Mouse (Mus musculus) adrenal gland, postnatal 14 days (tissue): ENCODE measurements around the gene Pik3ap1. TPM values are rescaled to one million over a fixed set of nuclear protein-coding genes. Genes with fewer than 3 reads are reported as not detected.

ENCODE experiments used
- total RNA-seq: library from RNA; stranded (reverse); gene quantifications from 2 replicates; pipeline ENCODE4 v1.2.3, GENCODE M21; 2021

The Pik3ap1 gene
- total RNA-seq, 1 experiment from 2014 or later, result 8.4 TPM

Other genes with a start within 250 kb of the Pik3ap1 start
- gene Tll2, start 178.3 kb downstream of the Pik3ap1 start, total RNA-seq, result 0.49 TPM in 1 of 2 replicates, not detected in the other
- gene Tm9sf3, start 121.1 kb downstream of the Pik3ap1 start, total RNA-seq, result 155 and 156 TPM in 2 replicates
- 16.6 and 17.7 TPM in 2 replicates for gene Lcor, start 97.5 kb upstream of the Pik3ap1 start, total RNA-seq
- 12.0 and 12.9 TPM in 2 replicates for gene Gm340, start 197.3 kb upstream of the Pik3ap1 start, total RNA-seq